Mouse (Mus musculus): ENCODE results near the gene Smarcb1.

DNA sequence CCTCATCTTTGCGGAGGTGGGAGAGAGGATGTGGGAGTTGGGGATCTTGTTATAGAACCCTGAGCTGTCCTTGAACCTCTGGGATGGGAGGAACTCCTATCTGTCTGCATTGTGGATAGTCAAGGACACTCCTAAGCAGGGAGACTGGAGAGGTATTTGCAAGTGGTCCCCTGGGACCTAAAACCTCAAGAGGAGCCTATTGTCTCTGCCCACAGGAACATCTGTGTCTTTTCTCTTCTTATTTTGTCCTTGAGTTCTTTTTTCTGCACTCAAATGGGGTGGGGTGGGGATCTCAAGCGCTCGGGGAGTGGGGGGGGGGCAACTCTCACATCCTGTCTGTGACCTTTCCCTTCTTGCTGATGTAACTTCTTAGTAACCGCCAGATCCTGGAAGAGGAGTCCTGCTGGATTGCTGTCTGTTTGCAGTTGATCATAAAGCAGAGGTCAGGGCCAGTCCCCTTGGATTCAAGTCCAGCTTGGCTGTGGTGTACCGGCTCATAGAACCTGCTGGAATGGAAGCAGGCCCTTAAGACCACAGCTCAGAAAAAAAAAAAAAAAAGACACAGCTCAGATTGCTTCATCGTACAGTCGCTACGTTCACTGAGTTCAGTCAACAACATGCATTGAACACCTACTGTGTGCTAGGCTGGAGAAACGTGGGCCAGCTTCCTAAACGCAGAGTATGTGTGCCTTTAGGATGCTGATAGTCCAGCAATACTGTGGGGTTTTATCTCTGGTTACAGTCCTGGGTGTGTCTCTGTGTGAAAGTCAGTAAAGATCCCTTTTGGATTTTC lies 16.6 kb upstream of the Smarcb1 start:
- TF ChIP-seq CTCF (IDR thresholded peaks at IDR 0.05; ENCODE audit: control insufficient read depth, insufficient read depth, low read length) (no peak), POLR2A (IDR thresholded peaks at IDR 0.05; ENCODE audit: borderline replicate concordance, control insufficient read depth, low read depth, low read length) (no peak)
